Mouse (Mus musculus) limb, embryonic 15.5 days (tissue): ENCODE measurements around the gene Plce1. TPM values are rescaled to one million over a fixed set of nuclear protein-coding genes. Genes with fewer than 3 reads are reported as not detected.
A peak's percentile ranks its signal among the peaks of the same experiment; 100 is the strongest.

Experiments used
- ATAC-seq: fragments of 200-750 bp; cut with Nextera tagmentation; 2 replicates; pipeline ENCODE4 v1.8.0; 2017; ENCODE audit warnings: low read depth, moderate TSS enrichment; ENCODE audit not compliant: insufficient number of reproducible peaks, low FRiP score, low TSS enrichment
- H3K27ac ChIP-seq: fragments of 300-500 bp; sonication (generic); 2 replicates; pipeline ENCODE4 v1.5.1; 2015; ENCODE audit warnings: moderate library complexity, mild to moderate bottlenecking, inconsistent platforms
- H3K27me3 ChIP-seq: fragments of 300-500 bp; sonication (generic); 2 replicates; pipeline ENCODE4 v1.6.1; 2015; ENCODE audit warnings: inconsistent platforms
- H3K36me3 ChIP-seq: fragments of 300-500 bp; sonication (generic); 2 replicates; pipeline ENCODE4 v1.6.1; 2015; ENCODE audit warnings: inconsistent platforms
- H3K4me1 ChIP-seq: fragments of 300-500 bp; sonication (generic); 2 replicates; pipeline ENCODE4 v1.6.1; 2015; ENCODE audit warnings: inconsistent platforms
- H3K4me2 ChIP-seq: fragments of 300-500 bp; sonication (generic); 2 replicates; pipeline ENCODE4 v1.6.1; 2015; ENCODE audit warnings: mild to moderate bottlenecking, inconsistent platforms
- H3K4me3 ChIP-seq: fragments of 300-500 bp; sonication (generic); 2 replicates; pipeline ENCODE4 v1.5.1; 2015; ENCODE audit warnings: mild to moderate bottlenecking, inconsistent platforms
- H3K9ac ChIP-seq: fragments of 300-500 bp; sonication (generic); 2 replicates; pipeline ENCODE4 v1.6.1; 2015; ENCODE audit warnings: inconsistent platforms
- H3K9me3 ChIP-seq: fragments of 300-500 bp; sonication (generic); 2 replicates; pipeline ENCODE4 v1.6.1; 2016; ENCODE audit warnings: inconsistent platforms
- WGBS: fragments of 180-500 bp; shearing (Covaris S2); methylation state at CpG from one replicate; pipeline ENCODE4 v1.1.7; 2015; 5-methylcytosine and 5-hydroxymethylcytosine counted together
- polyA plus RNA-seq: library from polyadenylated mRNA; unstranded; fragments of >200 nt; fragmentation: Nextera tagmentation; extraction: Ambion mirVana; gene quantifications from 2 replicates; pipeline ENCODE4 v1.2.1, GENCODE M21; 2015

Plce1 gene
- polyA plus RNA-seq, 1 experiment from 2014 or later, result 8.2 TPM

- no peaks in the 10 kb centered on the region for H3K27me3 ChIP-seq
- ATAC-seq, result no peak
- no peak overlapping the region for H3K9ac ChIP-seq
- no peak overlapping the region for H3K27ac ChIP-seq
- H3K4me1 ChIP-seq, result no peaks in the 10 kb centered on the region
- H3K4me3 ChIP-seq, result no peak overlapping the region
- WGBS, result 81% methylated on average over 6 of the region's 6 CpGs
- H3K9me3 ChIP-seq, result no peaks in the 10 kb centered on the region
- no peak overlapping the region for H3K4me2 ChIP-seq
- peaks cover 76% of the 10 kb centered on the region for H3K36me3 ChIP-seq
Measured at GRCm38 (mm10) chr19:38798801-38799200, 317.9 kb downstream of the Plce1 start.

- Histone ChIP-seq H3K36me3 (peaks cover 27% of the 10 kb centered on the region), H3K27ac (no peak overlapping the region), H3K9me3 (no peaks in the 10 kb centered on the region), H3K4me1 (peaks cover 10% of the 10 kb centered on the region; the same call in 1 of the 2 replicates), H3K4me3 (peak overlapping the region; percentile 77), H3K4me2 (peak overlapping the region; percentile 79), H3K9ac (peak overlapping the region; percentile 62), H3K27me3 (no peaks in the 10 kb centered on the region)
- ATAC-seq, result no peak
- 42% methylated on average over 8 of the region's 8 CpGs for WGBS
Measured at GRCm38 (mm10) chr19:38818191-38818590, 337.3 kb downstream of the Plce1 start.

GRCm38 (mm10) chr19:38818766-38819426, 338.0 kb downstream of the Plce1 start, which contains the start of gene Noc3l:
Gene Noc3l (minus strand): TSS chr19:38819237.
- Histone ChIP-seq H3K4me2 (peak within 1 kb of the TSS; percentile 79), H3K9ac (peak within 1 kb of the TSS; percentile 62), H3K27me3 (no peaks in the 10 kb centered on the region), H3K4me3 (peak within 1 kb of the TSS; percentile 77), H3K9me3 (no peaks in the 10 kb centered on the region), H3K36me3 (peaks cover 24% of the 10 kb centered on the region), H3K4me1 (peaks cover 10% of the 10 kb centered on the region; the same call in 1 of the 2 replicates), H3K27ac (peak within 1 kb of the TSS; percentile 63)
- ATAC-seq, result peak; percentile 80
- WGBS, result under 1% methylated on average over 37 of the region's 38 CpGs

GRCm38 (mm10) chr19:38819427-38819802, 338.5 kb downstream of the Plce1 start:
- ATAC-seq, result no peak; the same call in 1 of the 2 replicates
- Histone ChIP-seq H3K27ac (peak overlapping the region; percentile 63), H3K9me3 (no peaks in the 10 kb centered on the region), H3K27me3 (no peaks in the 10 kb centered on the region), H3K4me3 (peak overlapping the region; percentile 77), H3K9ac (peak overlapping the region; percentile 57), H3K4me2 (peak overlapping the region; percentile 79), H3K36me3 (peaks cover 19% of the 10 kb centered on the region), H3K4me1 (peaks cover 10% of the 10 kb centered on the region; the same call in 1 of the 2 replicates)
- WGBS, result 12% methylated on average over 16 of the region's 16 CpGs

- Histone ChIP-seq H3K4me3 (no peak overlapping the region), H3K9ac (no peak overlapping the region), H3K4me1 (peaks cover 10% of the 10 kb centered on the region; the same call in 1 of the 2 replicates), H3K4me2 (no peak overlapping the region), H3K9me3 (no peaks in the 10 kb centered on the region), H3K27me3 (no peaks in the 10 kb centered on the region), H3K36me3 (peaks cover 10% of the 10 kb centered on the region), H3K27ac (no peak overlapping the region)
- 75% methylated on average over 4 of the region's 4 CpGs for WGBS
- ATAC-seq, result no peak
Measured at GRCm38 (mm10) chr19:38820186-38820804, 339.4 kb downstream of the Plce1 start.

GRCm38 (mm10) chr19:38833224-38833623, 352.3 kb downstream of the Plce1 start:
- Histone ChIP-seq H3K4me1 (0 out of 2 replicates have a peak, but pooled peaks cover 8% of the 10 kb centered on the region), H3K36me3 (no peaks in the 10 kb centered on the region), H3K27me3 (no peaks in the 10 kb centered on the region), H3K27ac (no peak overlapping the region), H3K4me3 (no peak overlapping the region), H3K4me2 (no peak overlapping the region), H3K9ac (no peak overlapping the region), H3K9me3 (no peaks in the 10 kb centered on the region)
- WGBS, result 29% methylated on average over 1 of the region's 1 CpGs
- ATAC-seq, result no peak

Other genes with a start within 250 kb of the Plce1 start
- 1.6 and 3.1 TPM in 2 replicates for gene Lgi1, start 216.6 kb upstream of the Plce1 start, polyA plus RNA-seq
- 2.3 and 3.0 TPM in 2 replicates for gene Slc35g1, start 85.1 kb upstream of the Plce1 start, polyA plus RNA-seq